Mouse (Mus musculus) lung, postnatal 14 days (tissue): Measurements from ENCODE around the gene Cep170.
"Not testable (repeated sequence)": the region's sequence is repeated elsewhere in the genome, so short reads cannot be mapped to it uniquely, and the experiment has no call there.

ENCODE experiments used
- DNase-seq: peaks from one replicate; pipeline ENCODE4 v3.0.0; 2021

The Cep170 gene

GRCm38 (mm10) chr1:176814036-176814420 is at the start of gene Cep170:
Cep170 (minus strand) TSS chr1:176814067.
- DNase-seq: peak; percentile 99

GRCm38 (mm10) chr1:176861981-176862644 is 48.2 kb upstream of the Cep170 start:
- peak; percentile 80 for DNase-seq

GRCm38 (mm10) chr1:176852813-176853590 is 39.1 kb upstream of the Cep170 start:
- DNase-seq: no peak

GRCm38 (mm10) chr1:176851401-176851800 is 37.5 kb upstream of the Cep170 start:
- no peak for DNase-seq

GRCm38 (mm10) chr1:176849377-176849776 is 35.5 kb upstream of the Cep170 start:
- no peak for DNase-seq

- DNase-seq: no peak
These were observed 34.9 kb upstream of the Cep170 start for GRCm38 (mm10) chr1:176848613-176849290.

- no peak for DNase-seq
These were observed 33.4 kb upstream of the Cep170 start for GRCm38 (mm10) chr1:176847118-176847859.

- DNase-seq: no peak
These were observed 31.5 kb upstream of the Cep170 start for GRCm38 (mm10) chr1:176845082-176845977.

- DNase-seq: not testable (repeated sequence)
These were observed 22.7 kb upstream of the Cep170 start for GRCm38 (mm10) chr1:176836562-176836961.

- DNase-seq: no peak
These were observed 21.8 kb upstream of the Cep170 start for GRCm38 (mm10) chr1:176835501-176836294.

- no peak for DNase-seq
These were observed 21.0 kb upstream of the Cep170 start for GRCm38 (mm10) chr1:176834880-176835279.

- DNase-seq: no peak
These were observed 20.1 kb upstream of the Cep170 start for GRCm38 (mm10) chr1:176833948-176834347.

- DNase-seq: no peak
These were observed 19.4 kb upstream of the Cep170 start for GRCm38 (mm10) chr1:176833257-176833656.

- no peak for DNase-seq
These were observed 18.7 kb upstream of the Cep170 start for GRCm38 (mm10) chr1:176832607-176833006.

- DNase-seq: no peak
These were observed 18.2 kb upstream of the Cep170 start for GRCm38 (mm10) chr1:176832071-176832470.

- DNase-seq: no peak
These were observed 14.8 kb upstream of the Cep170 start for GRCm38 (mm10) chr1:176828666-176829065.

- DNase-seq: no peak
These were observed 14.1 kb upstream of the Cep170 start for GRCm38 (mm10) chr1:176827945-176828485.

- no peak for DNase-seq
These were observed 13.5 kb upstream of the Cep170 start for GRCm38 (mm10) chr1:176827365-176827764.

GRCm38 (mm10) chr1:176826931-176827330 is 13.1 kb upstream of the Cep170 start:
- no peak for DNase-seq

GRCm38 (mm10) chr1:176826186-176826585 is 12.3 kb upstream of the Cep170 start:
- DNase-seq: peak; percentile 52

- DNase-seq: no peak
These were observed 11.2 kb upstream of the Cep170 start for GRCm38 (mm10) chr1:176825084-176825483.
